Mouse (Mus musculus) gastrocnemius, postnatal 4 days (tissue): ENCODE data around the gene Rab3a. TPM values are rescaled to one million over a fixed set of nuclear protein-coding genes. Genes with fewer than 3 reads are reported as not detected.

Experiments
- DNase-seq, 2 experiments: peaks; one replicate each; pipeline ENCODE4 v3.0.0; 2021 to 2022; ENCODE audit warnings: low spot score in 2 of 2, mixed read lengths in 2 of 2
- total RNA-seq, 2 experiments: library from RNA; stranded (reverse); gene quantifications; 2 replicates each; pipeline ENCODE4 v1.2.3; 2021

The Rab3a gene
- total RNA-seq, 2 experiments from 2014 or later: 41.0 to 44.4 TPM

GRCm38 (mm10) chr8:70772890-70773289 lies 18.4 kb downstream of the Rab3a start:
- DNase-seq: no peak

GRCm38 (mm10) chr8:70773410-70773809 lies 18.9 kb downstream of the Rab3a start:
- peak in 1 of 2 experiments; percentile 37 for DNase-seq

- DNase-seq: peak; percentile 83 to 92
These were observed 19.4 kb downstream of the Rab3a start for GRCm38 (mm10) chr8:70773833-70774232.

- peak in 1 of 2 experiments; percentile 37 for DNase-seq
These were observed 20.3 kb downstream of the Rab3a start for GRCm38 (mm10) chr8:70774740-70775139.

GRCm38 (mm10) chr8:70775227-70775626 lies 20.7 kb downstream of the Rab3a start:
- DNase-seq: peak in 1 of 2 experiments; percentile 53

- peak in 1 of 2 experiments; percentile 37 for DNase-seq
These were observed 21.5 kb downstream of the Rab3a start for GRCm38 (mm10) chr8:70775851-70776495.

- peak; percentile 99 for DNase-seq
These were observed 22.3 kb downstream of the Rab3a start, which contains the start of gene Pik3r2 for GRCm38 (mm10) chr8:70776496-70777444. TSS of gene Pik3r2 (minus strand) at chr8:70776713.

GRCm38 (mm10) chr8:70780093-70780492 lies 25.6 kb downstream of the Rab3a start:
- no peak for DNase-seq

- DNase-seq: no peak
These were observed 32.0 kb downstream of the Rab3a start for GRCm38 (mm10) chr8:70786291-70787050.

- no peak for DNase-seq
These were observed 32.6 kb downstream of the Rab3a start for GRCm38 (mm10) chr8:70787051-70787445.

GRCm38 (mm10) chr8:70787941-70788667 lies 33.6 kb downstream of the Rab3a start:
- DNase-seq: peak in 1 of 2 experiments; percentile 14

GRCm38 (mm10) chr8:70789046-70789445 lies 34.6 kb downstream of the Rab3a start:
- DNase-seq: no peak

- no peak for DNase-seq
These were observed 36.4 kb downstream of the Rab3a start for GRCm38 (mm10) chr8:70790846-70791245.

GRCm38 (mm10) chr8:70791294-70791701 lies 36.8 kb downstream of the Rab3a start:
- DNase-seq: no peak

- DNase-seq: peak; percentile 96
These were observed 37.7 kb downstream of the Rab3a start for GRCm38 (mm10) chr8:70791975-70792691.

- DNase-seq: no peak
These were observed 38.2 kb downstream of the Rab3a start for GRCm38 (mm10) chr8:70792700-70793099.

- DNase-seq: no peak
These were observed 39.7 kb downstream of the Rab3a start for GRCm38 (mm10) chr8:70794215-70794614.

- DNase-seq: no peak
These were observed 40.9 kb downstream of the Rab3a start for GRCm38 (mm10) chr8:70795370-70795769.

GRCm38 (mm10) chr8:70796403-70797080 lies 42.1 kb downstream of the Rab3a start:
- no peak for DNase-seq
